Mouse (Mus musculus) liver, postnatal 0 days (tissue): ENCODE results near the gene Wfdc9. TPM values are rescaled to one million over a fixed set of nuclear protein-coding genes. Genes with fewer than 3 reads are reported as not detected.
A peak's percentile ranks its signal among the peaks of the same experiment; 100 is the strongest.

ENCODE experiments used
- ATAC-seq: fragments of 200-750 bp; cut with Nextera tagmentation; 2 replicates; pipeline ENCODE4 v1.8.0; 2017; ENCODE audit warnings: mild to moderate bottlenecking, moderate library complexity
- DNase-seq: peaks from one replicate; pipeline ENCODE4 v3.0.0-alpha.2; 2016
- H3K27ac ChIP-seq: fragments of 300-500 bp; sonication (generic); 2 replicates; pipeline ENCODE4 v1.5.1; 2014; ENCODE audit warnings: antibody characterized with exemption, moderate library complexity, mild to moderate bottlenecking, low read depth
- H3K27me3 ChIP-seq: fragments of 300-500 bp; sonication (generic); 2 replicates; pipeline ENCODE4 v1.6.1; 2014; ENCODE audit warnings: low read length, control low read depth, mixed read lengths; ENCODE audit not compliant: insufficient read depth
- H3K36me3 ChIP-seq: fragments of 300-500 bp; sonication (generic); replicated peaks from 2 replicates; pipeline ENCODE4 v1.6.1; 2014; ENCODE audit warnings: mild to moderate bottlenecking, control low read depth, low read length, moderate library complexity, mixed read lengths; ENCODE audit not compliant: insufficient read depth
- H3K4me1 ChIP-seq: fragments of 300-500 bp; sonication (generic); 2 replicates; pipeline ENCODE4 v1.6.1; 2014; ENCODE audit warnings: antibody characterized with exemption, mild to moderate bottlenecking, control low read depth; ENCODE audit not compliant: insufficient read depth
- H3K4me2 ChIP-seq: fragments of 300-500 bp; sonication (generic); 2 replicates; pipeline ENCODE4 v1.6.1; 2014; ENCODE audit warnings: low read depth, mild to moderate bottlenecking, low read length, moderate library complexity, mixed read lengths
- H3K4me3 ChIP-seq: fragments of 300-500 bp; sonication (generic); 2 replicates; pipeline ENCODE4 v1.5.1; 2014; ENCODE audit warnings: low read depth, low read length
- H3K9ac ChIP-seq: fragments of 300-500 bp; sonication (generic); replicated peaks from 2 replicates; pipeline ENCODE4 v1.6.1; 2014; ENCODE audit warnings: mild to moderate bottlenecking, moderate library complexity
- H3K9me3 ChIP-seq: fragments of 300-500 bp; sonication (generic); 2 replicates; pipeline ENCODE4 v1.6.1; 2016; ENCODE audit warnings: mild to moderate bottlenecking, control low read depth, low read length, mixed read lengths
- CTCF ChIP-seq: sonication (generic); IDR thresholded peaks from 2 replicates; pipeline ENCODE4 v1.5.1; 2016; ENCODE audit warnings: antibody characterized with exemption, low read depth
- EP300 ChIP-seq: IDR thresholded peaks from 2 replicates; pipeline ENCODE4 v1.6.1; 2016; ENCODE audit warnings: antibody characterized with exemption, low read depth, mild to moderate bottlenecking
- WGBS: fragments of 180-500 bp; shearing (Covaris S2); extraction: QIAGEN DNeasy Blood & Tissue Kit; methylation state at CpG from one replicate; pipeline ENCODE4 v1.1.7; 2014; ENCODE audit not compliant: insufficient replicate concordance; 5-methylcytosine and 5-hydroxymethylcytosine counted together
- polyA plus RNA-seq: library from polyadenylated mRNA; unstranded; fragments of >200 nt; fragmentation: Nextera tagmentation; extraction: Ambion mirVana; gene quantifications from 2 replicates; pipeline ENCODE4 v1.2.1, GENCODE M21; 2015

Wfdc9 gene
- polyA plus RNA-seq, 1 experiment from 2014 or later = not detected

- Histone ChIP-seq H3K36me3 (no peaks in the 10 kb centered on the region), H3K4me3 (no peak overlapping the region), H3K4me1 (no peaks in the 10 kb centered on the region), H3K27ac (no peak overlapping the region), H3K9ac (no peak overlapping the region), H3K27me3 (no peaks in the 10 kb centered on the region), H3K9me3 (no peaks in the 10 kb centered on the region), H3K4me2 (no peak overlapping the region)
- ATAC-seq (no peak), DNase-seq (no peak)
- TF ChIP-seq CTCF (no peak), EP300 (no peak)
- 15% methylated on average over 1 of the region's 1 CpGs for WGBS
Observed at GRCm38 (mm10) chr2:164670938-164671337, 14.6 kb upstream of the Wfdc9 start.

- no peaks in the 10 kb centered on the region for H3K36me3 ChIP-seq
- DNase-seq (no peak), ATAC-seq (no peak)
- H3K4me3 ChIP-seq = no peak overlapping the region
- H3K4me1 ChIP-seq = no peaks in the 10 kb centered on the region
- no peak overlapping the region for H3K4me2 ChIP-seq
- H3K9ac ChIP-seq = no peak overlapping the region
- no peak for TF ChIP-seq CTCF
- TF ChIP-seq EP300 = no peak
- H3K27me3 ChIP-seq = no peaks in the 10 kb centered on the region
- H3K27ac ChIP-seq = no peak overlapping the region
- WGBS = 69% methylated on average over 5 of the region's 5 CpGs
- H3K9me3 ChIP-seq = no peaks in the 10 kb centered on the region
Observed at GRCm38 (mm10) chr2:164670261-164670660, 13.9 kb upstream of the Wfdc9 start.

- H3K4me3 ChIP-seq = no peak overlapping the region
- no peaks in the 10 kb centered on the region for H3K4me1 ChIP-seq
- no peaks in the 10 kb centered on the region for H3K9me3 ChIP-seq
- ATAC-seq (no peak), DNase-seq (no peak)
- 73% methylated on average over 7 of the region's 7 CpGs for WGBS
- no peak overlapping the region for H3K4me2 ChIP-seq
- no peak overlapping the region for H3K9ac ChIP-seq
- H3K27ac ChIP-seq = no peak overlapping the region
- TF ChIP-seq EP300 = no peak
- no peak for TF ChIP-seq CTCF
- H3K36me3 ChIP-seq = no peaks in the 10 kb centered on the region
- no peaks in the 10 kb centered on the region for H3K27me3 ChIP-seq
Observed at GRCm38 (mm10) chr2:164664851-164665250, 8.5 kb upstream of the Wfdc9 start.

- H3K27ac ChIP-seq = no peak within 1 kb of the TSS
- DNase-seq (peak; percentile 60), ATAC-seq (no peak)
- H3K27me3 ChIP-seq = 0 out of 2 replicates have a peak, but pooled peaks cover 2% of the 10 kb centered on the region
- H3K36me3 ChIP-seq = no peaks in the 10 kb centered on the region
- 16% methylated on average over 11 of the region's 11 CpGs for WGBS
- no peaks in the 10 kb centered on the region for H3K9me3 ChIP-seq
- H3K4me3 ChIP-seq = no peak within 1 kb of the TSS
- TF ChIP-seq CTCF (peak; percentile 84), EP300 (no peak)
- H3K4me2 ChIP-seq = no peak within 1 kb of the TSS
- H3K9ac ChIP-seq = no peak within 1 kb of the TSS
- no peaks in the 10 kb centered on the region for H3K4me1 ChIP-seq
Observed at GRCm38 (mm10) chr2:164655858-164656257, 525 bp downstream of the Wfdc9 start, which contains the start of gene Wfdc10. Gene Wfdc10 (plus strand): TSS chr2:164656046.

- H3K27me3 ChIP-seq = no peaks in the 10 kb centered on the region
- no peak overlapping the region for H3K27ac ChIP-seq
- 0 out of 2 replicates have a peak, but pooled peaks cover 2% of the 10 kb centered on the region for H3K4me1 ChIP-seq
- 82% methylated on average over 13 of the region's 13 CpGs for WGBS
- ATAC-seq (no peak), DNase-seq (no peak)
- no peak overlapping the region for H3K9ac ChIP-seq
- no peak overlapping the region for H3K4me3 ChIP-seq
- TF ChIP-seq CTCF (no peak), EP300 (no peak)
- no peaks in the 10 kb centered on the region for H3K36me3 ChIP-seq
- no peak overlapping the region for H3K4me2 ChIP-seq
- H3K9me3 ChIP-seq = no peaks in the 10 kb centered on the region
Observed at GRCm38 (mm10) chr2:164641881-164642673, 14.3 kb downstream of the Wfdc9 start.

- no peak for TF ChIP-seq EP300
- no peak for TF ChIP-seq CTCF
- no peak overlapping the region for H3K9ac ChIP-seq
- 39% methylated on average over 7 of the region's 7 CpGs for WGBS
- no peak overlapping the region for H3K4me3 ChIP-seq
- no peaks in the 10 kb centered on the region for H3K9me3 ChIP-seq
- H3K36me3 ChIP-seq = no peaks in the 10 kb centered on the region
- H3K27ac ChIP-seq = no peak overlapping the region
- H3K4me2 ChIP-seq = no peak overlapping the region
- DNase-seq (peak; percentile 20), ATAC-seq (no peak)
- H3K27me3 ChIP-seq = no peaks in the 10 kb centered on the region
- 0 out of 2 replicates have a peak, but pooled peaks cover 2% of the 10 kb centered on the region for H3K4me1 ChIP-seq
Observed at GRCm38 (mm10) chr2:164641129-164641528, 15.3 kb downstream of the Wfdc9 start.
